Mouse (Mus musculus): Measurements from ENCODE around the gene Mob3b.
A peak's percentile ranks its signal among the peaks of the same experiment; 100 is the strongest.

Gene Mob3b

DNA sequence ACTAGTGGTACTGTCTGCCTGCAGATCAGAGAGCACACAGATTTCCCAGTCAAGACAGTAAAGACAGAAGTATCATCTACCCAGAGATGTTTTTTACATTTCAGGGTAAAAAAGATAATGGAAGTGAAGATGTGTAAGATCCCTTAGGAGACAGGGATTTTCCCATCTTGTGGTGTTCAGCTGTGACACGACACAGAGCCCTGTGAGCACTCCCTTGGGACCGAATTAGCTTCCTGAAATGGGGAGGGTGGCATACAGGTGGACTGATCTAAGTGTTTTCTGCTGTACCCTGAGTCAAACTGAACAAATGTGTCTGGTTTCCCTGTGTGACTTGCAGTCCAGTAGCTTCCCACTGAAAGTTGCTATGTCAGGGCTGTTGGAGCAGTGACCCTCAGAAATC, 42.3 kb downstream of the Mob3b start:
- no peak for DNase-seq (ENCODE audit: low read depth, low spot score)

DNA sequence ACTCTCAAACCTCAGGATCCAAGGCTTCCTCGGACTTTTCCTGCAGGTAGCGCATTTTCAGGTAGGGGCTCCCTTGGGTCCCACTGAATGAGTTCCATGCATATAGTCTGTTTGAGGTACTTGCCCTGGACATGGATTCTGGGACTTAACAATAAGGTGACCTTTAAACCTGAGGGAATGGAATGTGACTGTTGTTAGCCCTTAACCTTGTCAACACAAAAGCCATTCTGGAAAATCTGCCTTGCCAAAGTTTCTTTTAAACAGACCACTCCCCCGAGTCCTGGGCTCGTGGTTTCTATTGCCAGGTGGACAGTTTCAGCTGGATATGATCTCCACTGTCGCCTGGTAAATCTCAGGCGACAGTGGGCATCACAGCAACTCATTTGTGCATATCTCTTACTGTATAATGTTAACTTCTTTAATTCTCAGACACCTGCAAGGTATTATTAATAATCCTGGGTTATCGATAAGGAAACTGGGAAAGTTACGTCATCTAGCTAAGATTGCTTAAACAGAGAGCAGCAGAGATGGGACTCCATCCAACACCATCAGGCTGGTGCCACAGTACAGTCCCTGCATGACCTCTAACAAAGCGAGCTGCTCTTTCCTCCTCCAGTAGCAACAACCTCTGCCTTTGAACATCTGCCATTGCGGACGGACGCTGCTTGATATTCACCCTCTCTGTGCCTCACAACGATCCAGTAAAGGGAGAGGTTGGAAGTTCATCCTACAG, 43.6 kb downstream of the Mob3b start:
- no peak for DNase-seq (ENCODE audit: low read depth, low spot score)

- no peak for DNase-seq (ENCODE audit: low read depth, low spot score)
Measured at GRCm38 (mm10) chr4:35112452-35112851, 44.8 kb downstream of the Mob3b start.

DNA sequence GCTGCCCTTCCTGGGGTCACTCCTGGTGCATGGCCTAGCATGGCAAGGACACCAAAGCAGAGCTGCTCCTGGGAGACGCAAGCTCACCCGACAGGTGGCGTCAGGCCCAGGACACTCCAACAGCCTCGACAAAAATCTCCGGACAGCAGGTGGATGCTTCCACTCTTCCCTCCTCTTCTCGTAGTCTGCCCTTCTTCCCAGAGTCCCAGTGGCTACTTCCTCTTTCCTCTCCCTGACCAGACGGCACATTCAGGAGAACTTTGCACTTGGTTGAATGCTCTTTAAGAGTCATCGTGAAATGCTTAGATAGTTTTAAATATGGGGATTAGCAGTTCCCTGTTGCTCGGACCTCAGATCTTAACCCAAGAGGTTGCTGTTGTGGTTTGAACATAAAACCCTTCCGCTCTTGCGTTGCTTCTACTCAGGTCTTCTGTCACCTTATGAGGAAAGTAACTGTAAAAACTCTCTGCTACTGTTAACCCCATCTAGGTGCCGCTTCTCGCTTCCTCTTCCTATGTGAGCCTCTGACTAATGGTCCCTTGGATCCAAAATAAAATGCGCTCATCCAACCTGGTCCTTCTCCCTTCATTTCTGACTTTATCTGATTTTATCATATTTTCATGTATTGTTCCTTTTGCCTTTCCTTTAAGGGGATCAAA, 52.0 kb downstream of the Mob3b start:
- DNase-seq (ENCODE audit: low read depth, low spot score), result no peak

DNA sequence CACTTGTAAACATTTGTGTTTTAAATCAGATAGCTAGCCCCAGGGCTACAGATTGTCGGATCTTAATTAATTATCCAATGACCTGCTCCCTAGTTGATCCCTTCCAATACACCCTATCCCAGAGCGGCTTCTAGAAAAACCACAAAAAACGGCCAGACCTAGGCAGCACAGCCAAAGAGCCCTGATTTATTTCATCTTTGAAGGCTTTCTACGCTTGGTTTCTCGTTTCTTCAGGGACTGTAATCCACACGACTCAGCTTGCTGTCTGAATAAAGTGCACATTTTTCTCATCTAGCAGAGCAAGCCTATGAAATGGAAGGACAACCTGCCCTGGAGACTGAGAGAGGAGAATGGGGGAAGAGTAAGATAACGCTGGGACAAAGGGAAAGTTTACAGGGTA, 56.1 kb downstream of the Mob3b start:
- no peak for DNase-seq (ENCODE audit: low read depth, low spot score)

DNA sequence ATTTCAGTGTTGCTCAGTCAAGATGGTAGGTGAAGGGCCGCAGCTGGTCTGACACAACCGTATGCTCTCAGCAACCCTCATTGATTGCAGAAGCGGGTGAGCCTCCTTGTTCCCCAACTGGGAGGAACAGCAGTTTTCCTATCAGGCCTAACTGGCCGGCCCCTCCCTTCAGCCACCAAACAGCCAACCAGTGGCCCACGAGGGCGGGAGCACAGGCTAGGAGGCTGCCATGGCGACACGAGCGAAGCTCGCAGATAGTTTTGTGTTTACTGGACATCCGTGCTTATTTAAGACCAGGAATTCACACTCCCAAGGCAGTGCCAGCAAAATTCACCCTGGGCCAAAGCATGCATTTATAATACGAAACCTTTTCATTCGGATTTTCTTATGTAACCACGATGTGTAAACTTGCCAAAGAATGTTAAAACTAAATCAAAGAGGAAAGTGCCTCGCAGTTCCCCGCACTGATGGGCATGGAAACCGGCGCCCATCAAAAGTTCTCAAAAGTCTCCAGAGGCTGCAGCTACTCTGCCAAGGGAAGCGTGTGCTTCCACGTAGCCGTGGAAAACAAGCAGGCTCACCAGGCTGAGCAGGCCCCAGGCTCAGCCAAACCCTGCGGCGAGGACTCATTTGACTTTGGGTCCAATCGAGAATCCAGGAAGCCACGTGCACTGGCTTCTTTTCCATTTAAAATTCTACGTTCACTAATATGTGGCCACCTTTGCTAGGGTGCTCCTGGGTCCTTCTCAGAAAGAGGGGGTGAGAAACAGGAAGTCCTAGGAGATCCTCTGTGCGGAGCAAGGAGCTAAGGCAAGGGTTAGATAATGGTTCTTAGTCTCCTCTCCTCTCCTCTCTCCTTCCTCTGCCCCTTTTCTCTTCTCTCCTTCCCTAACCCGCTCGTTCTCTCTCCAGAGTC, 57.2 kb downstream of the Mob3b start:
- peak; percentile 68 for DNase-seq (ENCODE audit: low read depth, low spot score)

- no peak for DNase-seq (ENCODE audit: low read depth, low spot score)
Measured at GRCm38 (mm10) chr4:35099210-35099864, 57.9 kb downstream of the Mob3b start.

DNA sequence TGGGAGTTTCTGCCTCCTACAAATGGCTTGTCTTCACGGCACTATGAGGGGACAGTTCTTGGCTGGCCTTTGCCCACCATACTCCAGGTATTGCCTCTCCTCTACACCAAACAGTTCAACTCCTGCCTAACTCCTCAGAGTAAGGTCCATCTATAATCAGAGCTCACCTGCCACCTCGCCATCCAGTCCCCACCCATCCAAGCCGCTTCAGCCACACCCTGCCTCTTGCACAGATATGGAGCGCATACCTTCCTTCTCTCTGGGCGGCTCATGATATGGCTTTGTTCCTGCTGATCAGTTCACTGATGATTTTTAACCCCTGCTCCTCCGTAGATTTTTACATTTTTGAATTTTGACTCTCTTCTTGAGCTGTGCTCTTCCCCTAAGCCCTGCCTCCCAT, 58.7 kb downstream of the Mob3b start:
- no peak for DNase-seq (ENCODE audit: low read depth, low spot score)

GRCm38 (mm10) chr4:35096226-35097175, 60.8 kb downstream of the Mob3b start:
- DNase-seq (ENCODE audit: low read depth, low spot score), result no peak

DNA sequence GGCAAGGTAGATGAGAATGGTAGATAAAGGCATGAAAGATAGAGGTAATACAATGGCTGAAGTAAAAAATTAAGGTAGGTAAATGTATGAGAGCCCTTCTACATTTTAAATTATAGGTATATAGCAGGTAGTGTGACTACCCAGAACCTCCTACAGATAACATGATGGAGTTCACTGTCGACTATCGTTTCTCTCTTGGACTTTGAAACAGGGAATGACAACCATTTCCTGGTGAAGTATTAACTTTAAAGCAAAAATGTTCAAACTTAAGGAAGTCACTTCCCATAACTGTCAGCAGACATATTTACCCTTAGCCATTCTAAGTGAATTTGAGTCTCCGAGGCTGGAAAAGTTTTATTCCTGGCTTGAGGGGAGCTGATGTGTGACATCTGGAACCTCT, 64.8 kb downstream of the Mob3b start:
- no peak for DNase-seq (ENCODE audit: low read depth, low spot score)

GRCm38 (mm10) chr4:35091157-35091784, 66.0 kb downstream of the Mob3b start:
- DNase-seq (ENCODE audit: low read depth, low spot score), result no peak

DNA sequence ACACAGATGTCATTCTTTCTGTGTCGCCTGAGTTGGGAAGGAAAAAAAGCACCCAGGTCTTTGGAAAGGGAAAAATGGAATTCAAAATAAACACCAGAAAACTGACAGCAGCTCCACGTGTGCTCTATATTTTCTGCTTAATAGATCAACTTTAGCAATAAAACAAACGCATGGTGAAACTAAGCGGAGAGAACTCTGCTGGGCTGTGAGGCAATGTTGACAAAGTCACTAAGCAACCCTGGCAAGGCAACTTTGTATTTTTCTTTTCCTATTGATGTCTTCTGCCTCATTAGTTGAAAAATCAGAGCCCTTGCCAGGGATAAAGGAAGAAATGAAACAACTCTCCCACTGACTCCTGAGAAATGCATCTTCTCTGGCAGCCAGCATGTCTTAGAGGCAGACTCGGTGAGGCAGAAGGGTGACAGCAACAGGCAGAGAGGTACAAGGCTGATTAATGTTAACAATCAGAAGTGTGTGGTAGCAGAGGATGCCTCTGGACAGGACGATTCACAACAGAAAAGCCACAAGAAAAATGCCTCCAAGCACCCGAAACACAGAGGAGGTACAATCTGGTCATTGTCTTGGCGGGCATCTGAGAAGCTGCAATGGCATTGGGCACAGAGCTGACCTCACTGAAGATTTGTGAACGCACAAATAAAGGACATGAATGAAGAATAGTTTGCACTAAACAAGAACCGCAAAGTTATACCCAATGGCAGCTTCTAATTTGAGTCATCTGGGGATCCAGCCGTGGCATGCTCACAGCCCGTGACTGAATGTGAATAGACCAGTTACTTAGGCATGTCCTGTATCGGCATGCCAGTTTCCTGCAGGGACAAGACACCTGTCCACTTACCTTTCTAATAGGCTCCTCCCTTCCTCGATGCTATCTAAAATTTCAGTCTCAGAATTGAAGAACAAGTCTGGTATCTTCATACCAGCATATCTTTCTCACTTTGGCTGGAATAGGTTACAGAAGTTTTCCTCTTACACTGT, 67.7 kb downstream of the Mob3b start:
- DNase-seq (ENCODE audit: low read depth, low spot score), result no peak

DNA sequence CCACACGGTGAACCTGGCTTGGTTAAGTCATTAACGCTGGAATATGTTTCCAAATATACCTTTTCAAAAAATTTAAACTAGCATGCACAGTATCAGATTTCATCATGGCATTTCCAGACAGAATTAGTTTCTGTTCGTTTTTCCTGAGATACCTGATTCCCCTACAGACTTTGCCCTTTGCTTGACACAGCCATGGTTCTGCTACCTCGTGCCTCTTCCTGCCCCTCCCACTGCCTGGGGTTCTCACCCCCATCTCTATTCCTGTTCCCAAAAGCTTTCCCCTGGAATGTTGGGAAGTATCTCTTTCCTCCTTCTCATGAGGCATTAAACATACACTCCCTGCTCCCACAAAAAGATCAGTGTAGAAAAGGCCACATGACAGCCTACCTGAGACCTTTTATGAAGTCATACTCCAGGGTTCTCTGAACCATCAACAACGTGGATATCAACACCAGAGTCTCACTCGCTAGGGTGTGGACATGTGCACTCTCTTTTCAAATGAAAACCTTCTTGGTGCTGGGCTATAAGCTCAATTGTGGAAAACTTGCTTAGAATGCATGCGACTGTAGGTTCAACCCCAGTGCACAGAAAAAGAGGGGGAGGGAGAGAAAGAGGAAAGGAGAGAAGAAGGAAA, 71.1 kb downstream of the Mob3b start:
- DNase-seq (ENCODE audit: low read depth, low spot score), result no peak

GRCm38 (mm10) chr4:35084060-35084459, 73.2 kb downstream of the Mob3b start:
- no peak for DNase-seq (ENCODE audit: low read depth, low spot score)

DNA sequence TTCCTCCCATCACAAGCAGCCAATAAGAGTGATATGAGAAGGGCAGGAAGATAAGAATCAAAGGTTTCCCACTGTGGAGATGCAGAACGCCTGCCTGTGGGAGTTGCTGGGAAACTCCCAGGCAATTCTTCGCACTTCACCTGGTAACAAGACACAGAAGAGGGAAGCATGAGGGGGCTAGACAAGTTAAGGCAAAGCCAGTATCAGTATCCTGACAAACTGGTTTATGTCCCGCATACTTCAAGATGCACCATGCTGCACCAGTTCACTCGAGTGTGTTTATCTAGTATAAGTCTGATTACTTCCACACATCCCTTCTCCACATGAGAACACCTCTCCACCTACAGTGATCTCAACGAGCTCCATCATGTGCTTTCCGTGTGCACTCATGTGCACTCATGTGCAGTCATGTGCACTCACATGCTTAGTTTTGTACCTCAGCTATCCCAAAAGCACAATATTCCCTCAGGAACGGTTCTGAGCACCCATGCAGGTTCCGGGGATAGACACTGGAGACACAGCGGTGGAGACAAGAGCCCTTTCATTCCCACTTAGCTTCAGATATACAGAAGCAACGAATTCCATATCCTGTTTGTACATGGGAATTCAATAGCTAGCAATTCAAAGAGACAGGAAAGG, 74.7 kb downstream of the Mob3b start:
- DNase-seq (ENCODE audit: low read depth, low spot score), result no peak

DNA sequence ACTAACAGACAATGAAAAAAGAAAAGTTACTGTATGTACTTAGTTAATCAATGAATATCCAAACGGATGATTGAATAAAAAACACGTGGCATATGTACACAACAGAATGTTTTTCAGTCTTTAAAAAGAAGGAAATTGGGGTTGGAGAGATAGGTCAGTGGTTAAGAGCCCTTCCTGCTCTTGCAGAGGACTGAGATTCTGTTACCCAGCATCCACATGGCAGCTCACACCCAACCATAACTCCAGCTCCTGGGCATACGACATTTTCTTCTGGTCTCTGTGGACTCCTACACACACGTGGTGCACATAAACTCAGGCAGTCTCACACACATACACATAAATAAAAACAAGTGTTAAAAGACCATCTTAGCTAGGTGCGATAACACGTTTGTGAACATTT, 77.0 kb downstream of the Mob3b start:
- DNase-seq (ENCODE audit: low read depth, low spot score), result no peak

DNA sequence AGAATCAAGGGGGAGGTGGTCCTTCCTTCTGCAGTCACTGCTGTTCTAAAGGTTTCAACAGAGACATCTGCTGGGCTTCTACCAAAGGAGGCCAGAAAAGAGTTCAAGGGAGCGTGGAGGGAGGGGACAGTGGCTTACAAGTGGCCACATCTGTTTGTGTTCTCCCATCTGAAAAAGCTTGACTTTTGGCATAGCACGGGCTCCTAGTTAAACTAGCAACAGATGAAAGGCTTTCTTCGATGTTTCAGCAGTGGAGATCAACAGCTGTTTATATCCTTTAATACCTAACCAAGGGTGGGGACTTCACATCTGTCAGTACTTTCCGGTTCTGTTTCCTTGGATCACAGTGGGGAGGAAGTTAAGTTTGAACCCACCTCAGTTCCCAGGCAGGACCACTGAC, 88.5 kb downstream of the Mob3b start:
- DNase-seq (ENCODE audit: low read depth, low spot score), result no peak

- no peak for DNase-seq (ENCODE audit: low read depth, low spot score)
Measured at GRCm38 (mm10) chr4:35066163-35066562, 91.1 kb downstream of the Mob3b start.
